Mouse (Mus musculus) layer of hippocampus, adult 2 months (tissue): ENCODE measurements around the gene Olfr211. TPM values are rescaled to one million over a fixed set of nuclear protein-coding genes. Genes with fewer than 3 reads are reported as not detected.
A peak's percentile ranks its signal among the peaks of the same experiment; 100 is the strongest.
"Not testable (repeated sequence)": the region's sequence is repeated elsewhere in the genome, so short reads cannot be mapped to it uniquely, and the experiment has no call there.

Experiments
- DNase-seq, 2 experiments: peaks; one replicate each; pipeline ENCODE4 v3.0.0; 2022; ENCODE audit warnings: low spot score in 2 of 2
- H3K27ac ChIP-seq: fragments of 200-600 bp; 2 replicates; pipeline ENCODE4 v1.8.1; 2022
- H3K4me3 ChIP-seq: fragments of 200-600 bp; 2 replicates; pipeline ENCODE4 v1.8.1; 2022; ENCODE audit warnings: mild to moderate bottlenecking
- CTCF ChIP-seq: fragments of 200-600 bp; conservative IDR thresholded peaks from 2 replicates; pipeline ENCODE4 v1.8.1; 2022; ENCODE audit warnings: antibody characterized with exemption, mild to moderate bottlenecking, moderate library complexity
- long read RNA-seq, 2 experiments: library from polyadenylated mRNA; stranded (forward); transcript quantifications; one replicate each; pipeline ENCODE4 v2.0.0; 2021; ENCODE audit warnings: borderline mapping rate in 2 of 2
- total RNA-seq, 2 experiments: library from RNA; stranded (reverse); gene quantifications; 2 replicates each; pipeline ENCODE4 v1.2.3; 2021

The Olfr211 gene
- not detected for total RNA-seq
- long read RNA-seq, experiment 1, result 0 reads
- long read RNA-seq, experiment 2, result 0 reads

DNA sequence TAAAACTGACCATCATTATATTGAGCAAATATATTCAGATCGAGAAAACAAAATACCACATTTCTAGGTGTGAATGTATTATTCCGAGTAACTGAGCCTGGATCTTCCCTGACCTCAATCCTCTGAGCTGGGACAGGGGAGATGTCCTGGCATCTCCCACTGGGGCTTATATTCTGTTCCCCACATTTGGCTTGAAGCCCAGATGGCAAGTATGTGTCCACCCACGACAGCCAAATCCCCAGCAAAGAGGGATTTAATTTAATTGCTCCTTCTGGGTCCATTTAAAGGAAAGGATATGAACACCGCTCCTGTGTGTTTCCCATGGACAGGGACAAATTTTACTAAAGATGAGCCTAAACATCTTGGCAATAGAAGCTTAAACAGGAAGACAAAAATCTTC is at the start of gene Olfr211:
TSS of gene Olfr211 (plus strand) at position 301 of the 400 bp plus-strand sequence.
- DNase-seq, result no peak
- TF ChIP-seq CTCF, result no peak

DNA sequence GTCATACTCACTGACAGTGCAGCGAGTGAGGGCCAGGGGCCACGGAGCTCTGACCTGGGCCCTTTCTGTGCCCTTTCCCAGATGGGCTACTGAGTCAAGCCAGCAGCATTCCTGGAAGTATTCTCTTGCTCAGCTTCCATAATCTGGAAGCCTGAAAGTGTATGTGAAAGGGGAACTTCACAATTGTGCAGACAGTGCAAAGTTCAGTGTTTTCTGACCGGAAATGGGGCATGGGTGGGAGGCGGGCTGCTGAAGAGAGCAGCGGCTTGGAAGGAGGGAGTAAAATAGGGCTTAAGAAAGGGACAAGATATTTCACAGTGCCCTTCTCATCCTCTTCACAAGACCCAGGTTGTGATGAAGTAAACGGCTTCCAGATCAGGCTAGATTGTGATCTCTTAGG is 49.4 kb upstream of the Olfr211 start:
- DNase-seq, result no peak
- Histone ChIP-seq H3K4me3 (no peak overlapping the region), H3K27ac (no peak overlapping the region)
- no peak for TF ChIP-seq CTCF

More for the DNA sequence above, at the start of gene Olfr211:
- Histone ChIP-seq H3K4me3 (no peak within 1 kb of the TSS), H3K27ac (no peak within 1 kb of the TSS)

DNA sequence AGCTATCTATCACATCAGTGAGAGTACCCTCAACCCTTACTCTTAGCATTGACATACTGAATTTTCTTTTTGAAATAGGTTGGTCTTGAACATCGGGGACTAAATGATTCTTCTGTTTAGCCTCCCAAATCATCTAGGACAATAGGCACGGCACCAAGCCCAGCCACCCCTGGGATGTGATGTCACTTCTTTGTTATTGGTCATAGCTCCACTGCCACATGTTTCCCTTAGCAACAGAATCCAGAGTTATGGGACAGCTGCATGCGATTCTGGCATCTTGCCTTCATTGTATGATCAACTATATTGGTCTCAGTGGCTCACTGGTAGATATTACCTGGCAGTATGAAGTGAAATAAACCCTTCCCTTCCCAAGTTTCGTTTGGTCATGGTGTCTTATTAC is 48.4 kb upstream of the Olfr211 start:
- no peak for TF ChIP-seq CTCF
- DNase-seq, result no peak
- H3K4me3 ChIP-seq, result no peak overlapping the region
- H3K27ac ChIP-seq, result no peak overlapping the region

DNA sequence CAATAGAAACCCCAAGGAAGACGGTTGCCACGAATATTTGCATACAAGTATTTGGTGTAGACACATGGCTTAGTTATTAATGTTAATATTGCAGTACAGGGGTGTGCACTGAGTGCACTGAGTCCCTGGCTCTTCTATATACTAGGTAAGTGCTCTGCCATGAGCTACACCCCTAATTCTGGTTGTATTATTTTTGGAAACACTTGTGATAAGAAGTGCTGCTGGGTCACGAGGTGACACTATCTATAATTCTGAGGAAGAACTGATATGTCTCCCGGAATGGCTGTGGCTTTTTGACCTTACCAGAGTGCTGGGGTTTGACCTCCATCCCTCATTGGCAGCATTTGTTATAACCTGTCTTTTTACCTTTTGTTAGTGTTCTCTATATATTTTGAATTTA is 48.0 kb upstream of the Olfr211 start:
- no peak for TF ChIP-seq CTCF
- no peak for DNase-seq
- Histone ChIP-seq H3K4me3 (no peak overlapping the region), H3K27ac (no peak overlapping the region)

DNA sequence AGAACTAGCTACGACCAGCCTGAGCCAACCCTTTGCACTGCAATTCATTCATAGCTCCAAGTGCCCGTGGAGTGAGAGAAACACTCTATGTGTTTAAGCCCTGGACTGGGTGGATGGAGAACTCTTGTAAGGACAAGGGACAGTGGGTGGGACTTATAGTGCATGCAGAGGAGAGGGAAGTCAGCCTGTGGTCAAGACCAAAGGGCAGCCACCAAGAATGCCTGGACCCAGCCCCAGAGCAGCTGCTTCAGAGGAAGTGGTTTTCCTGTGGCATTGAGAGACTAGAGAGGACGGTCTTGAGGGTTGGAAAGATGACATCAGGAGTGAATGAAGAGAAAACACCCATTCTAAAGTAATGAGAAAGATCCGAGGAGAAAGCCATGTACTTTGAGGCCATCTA is 33.1 kb upstream of the Olfr211 start:
- Histone ChIP-seq H3K27ac (no peak overlapping the region), H3K4me3 (no peak overlapping the region)
- TF ChIP-seq CTCF, result no peak
- DNase-seq, result no peak

DNA sequence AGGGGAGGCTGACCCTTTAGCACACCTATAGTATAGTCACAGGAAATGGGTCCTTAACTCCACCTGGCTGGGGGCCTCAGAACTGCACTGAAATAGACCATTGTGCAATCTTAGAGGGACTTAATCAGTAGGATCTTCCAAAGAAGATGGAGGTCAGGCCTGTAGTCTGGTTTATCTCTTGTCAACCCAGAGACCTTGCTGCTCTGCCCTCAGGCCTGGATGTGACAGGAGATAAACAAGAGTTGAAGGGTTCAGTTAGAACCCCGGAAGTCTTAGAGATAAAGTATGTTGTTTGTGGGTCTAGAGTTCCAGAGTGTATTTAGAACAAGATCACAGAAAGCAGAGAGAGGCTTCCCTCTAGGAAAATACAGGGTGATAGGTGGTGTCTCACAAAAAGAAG is 32.4 kb upstream of the Olfr211 start:
- DNase-seq, result no peak
- H3K4me3 ChIP-seq, result no peak overlapping the region
- no peak overlapping the region for H3K27ac ChIP-seq
- no peak for TF ChIP-seq CTCF

DNA sequence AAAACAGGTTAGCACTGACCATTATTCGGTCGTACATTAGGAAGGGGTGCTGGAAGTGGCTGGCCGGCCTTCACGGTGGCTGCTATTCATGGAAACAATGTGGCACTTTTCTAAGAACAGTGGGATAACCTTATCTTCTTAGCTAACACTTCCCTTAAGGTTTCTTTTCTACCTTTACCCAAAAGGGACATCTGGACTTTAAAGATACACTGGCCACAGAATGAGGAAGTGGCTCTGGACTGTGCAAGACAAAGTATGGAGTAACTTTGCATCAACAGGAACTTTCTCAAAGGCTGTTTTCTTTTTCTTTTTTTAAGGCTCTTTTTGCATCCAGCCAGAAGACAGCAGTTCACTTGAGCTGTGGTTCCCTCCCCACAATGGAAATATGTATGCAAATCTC is 30.2 kb upstream of the Olfr211 start:
- no peak for DNase-seq
- TF ChIP-seq CTCF, result no peak
- no peak overlapping the region for H3K27ac ChIP-seq

DNA sequence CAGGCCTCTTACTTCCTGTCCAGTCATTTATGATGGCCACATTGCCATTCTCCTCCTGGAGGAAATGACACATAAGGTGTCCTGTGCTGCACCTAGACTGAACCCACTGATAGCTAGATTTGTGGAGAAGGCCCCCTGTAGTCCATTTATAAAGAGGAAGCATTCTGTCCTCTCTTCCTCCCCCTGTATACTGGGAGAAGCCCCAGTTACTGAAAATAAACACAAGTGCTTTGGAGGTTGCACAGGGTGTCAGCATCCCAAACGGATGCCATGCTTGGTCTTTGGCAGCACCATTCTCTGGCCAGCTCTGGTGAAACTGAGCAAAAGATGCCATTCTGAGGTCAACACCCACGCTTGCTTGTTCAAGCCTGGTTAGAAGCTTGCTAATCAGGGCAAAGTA is 29.7 kb upstream of the Olfr211 start:
- no peak for TF ChIP-seq CTCF
- H3K4me3 ChIP-seq, result no peak overlapping the region
- no peak for DNase-seq

More for the DNA sequence above, 30.2 kb upstream of the Olfr211 start:
- no peak overlapping the region for H3K4me3 ChIP-seq

DNA sequence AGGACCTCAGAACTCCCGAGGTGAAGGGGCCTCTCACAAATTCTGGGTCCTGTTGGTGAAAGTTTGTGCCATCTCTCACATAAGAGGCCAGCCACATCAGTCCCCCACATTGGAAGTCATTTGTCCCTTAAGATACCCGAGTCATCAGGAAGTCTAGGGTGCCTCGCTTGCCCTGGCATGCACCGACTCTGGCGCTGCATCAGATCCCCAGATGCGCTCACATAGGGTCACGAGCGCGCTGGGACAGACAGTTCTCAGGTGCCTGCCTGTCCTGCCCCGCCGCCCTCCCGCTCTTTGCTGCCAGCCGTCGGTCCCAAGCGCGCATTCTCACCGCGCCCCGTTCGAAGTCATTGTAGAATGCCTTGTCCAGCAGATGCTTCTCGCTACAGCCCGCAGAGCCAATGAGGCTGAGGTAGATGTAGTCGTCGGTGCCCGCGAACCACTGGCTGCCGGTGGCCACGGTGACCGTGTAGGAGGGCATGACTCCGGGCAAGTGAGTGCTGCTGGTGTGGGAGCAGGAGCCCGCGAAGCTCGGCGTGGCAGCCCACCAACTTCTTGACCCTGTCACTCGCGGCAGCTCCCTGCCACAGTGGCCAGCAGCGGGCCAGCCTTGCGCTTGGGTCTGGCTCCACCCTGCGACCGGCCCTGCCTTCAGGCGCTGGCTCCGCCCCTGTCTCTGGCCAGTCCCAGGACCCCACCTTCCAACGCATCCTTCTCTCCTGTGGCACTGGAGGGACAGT is 28.2 kb upstream of the Olfr211 start, which contains the start of gene Alox5:
TSS of gene Alox5 (minus strand) at position 635 of the 740 bp plus-strand sequence.
- H3K4me3 ChIP-seq, result peak within 1 kb of the TSS; percentile 18; the same call in 1 of the 2 replicates
- DNase-seq, result no peak

More for the DNA sequence above, 29.7 kb upstream of the Olfr211 start:
- no peak overlapping the region for H3K27ac ChIP-seq

DNA sequence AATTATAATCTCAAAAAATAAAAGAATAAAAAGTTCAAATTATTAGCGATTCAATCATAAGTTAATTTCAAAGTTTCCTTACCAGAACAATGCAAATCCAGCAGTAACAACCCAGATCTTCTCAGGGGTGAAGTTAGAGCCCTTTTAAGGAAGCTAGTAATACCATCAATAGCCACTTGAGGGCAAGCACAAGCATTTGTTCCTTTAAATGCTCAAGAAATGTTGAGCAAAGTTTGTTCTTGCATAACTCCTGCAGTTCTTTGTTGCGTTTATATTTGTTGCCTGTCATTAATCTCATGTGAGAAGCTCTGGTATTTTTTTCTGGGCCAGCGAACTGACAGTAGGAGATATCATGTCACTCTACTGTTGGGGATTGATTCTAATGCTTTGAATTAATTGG is 20.8 kb upstream of the Olfr211 start:
- no peak overlapping the region for H3K27ac ChIP-seq
- TF ChIP-seq CTCF, result peak; percentile 82
- no peak for DNase-seq
- H3K4me3 ChIP-seq, result no peak overlapping the region

More for the DNA sequence above, 28.2 kb upstream of the Olfr211 start, which contains the start of gene Alox5:
- H3K27ac ChIP-seq, result no peak within 1 kb of the TSS
- TF ChIP-seq CTCF, result no peak

DNA sequence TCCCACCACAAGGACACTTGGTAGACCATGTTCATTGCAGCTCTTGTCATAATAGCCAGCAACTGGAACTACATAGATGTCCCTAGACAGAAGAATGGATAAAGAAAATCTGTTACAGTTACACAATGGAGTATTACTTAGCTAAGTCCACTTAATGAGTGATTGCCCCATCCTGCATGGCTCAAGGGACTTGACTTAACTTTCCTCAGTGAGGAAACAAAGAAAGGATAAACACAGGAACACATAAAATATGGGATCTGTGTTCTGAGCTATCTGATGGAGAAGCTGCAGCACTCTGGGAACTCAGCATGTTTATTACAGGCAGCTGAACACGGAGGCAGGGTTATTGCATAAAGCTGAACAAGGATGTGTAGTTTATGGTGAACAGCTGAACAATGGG is 3.8 kb upstream of the Olfr211 start:
- no peak overlapping the region for H3K4me3 ChIP-seq
- no peak for DNase-seq

DNA sequence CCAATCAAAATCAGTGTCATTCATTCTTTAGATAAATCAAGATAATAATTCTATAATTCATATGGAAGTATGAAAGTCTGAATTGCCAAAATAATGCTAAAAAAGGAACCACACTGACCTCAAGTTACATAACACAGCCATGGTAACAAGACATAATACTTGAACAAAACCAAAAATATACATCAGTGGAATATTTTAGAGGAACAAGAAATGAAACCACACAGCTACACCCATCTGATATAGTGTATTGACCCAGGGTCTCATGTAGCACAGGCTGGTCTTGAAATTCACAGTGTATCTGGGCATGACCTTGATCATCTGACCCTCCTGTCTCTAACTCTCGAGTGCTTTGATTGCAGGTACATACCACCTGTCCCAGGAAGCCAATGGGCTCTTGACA is 2.1 kb upstream of the Olfr211 start:
- Histone ChIP-seq H3K27ac (no peak overlapping the region), H3K4me3 (no peak overlapping the region)
- no peak for DNase-seq
- TF ChIP-seq CTCF, result no peak

More for the DNA sequence above, 3.8 kb upstream of the Olfr211 start:
- no peak overlapping the region for H3K27ac ChIP-seq
- TF ChIP-seq CTCF, result no peak

DNA sequence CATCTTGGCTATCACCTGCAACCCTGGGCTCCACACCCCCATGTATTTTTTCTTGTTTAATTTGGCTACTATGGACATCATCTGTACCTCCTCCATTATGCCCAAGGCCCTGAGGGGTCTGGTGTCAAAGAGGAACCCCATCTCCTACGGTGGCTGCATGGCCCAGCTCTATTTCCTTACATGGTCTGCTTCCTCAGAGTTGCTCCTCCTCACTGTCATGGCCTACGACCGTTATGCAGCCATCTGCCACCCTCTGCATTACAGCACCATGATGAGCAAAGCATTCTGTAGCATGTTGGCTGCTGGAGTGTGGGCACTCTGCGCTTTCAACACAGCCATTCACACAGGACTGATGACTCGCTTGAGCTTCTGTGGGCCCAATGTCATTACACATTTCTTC is 4.9 kb downstream of the Olfr211 start:
- H3K4me3 ChIP-seq, result no peak overlapping the region
- no peak for DNase-seq
- H3K27ac ChIP-seq, result no peak overlapping the region
- no peak for TF ChIP-seq CTCF

DNA sequence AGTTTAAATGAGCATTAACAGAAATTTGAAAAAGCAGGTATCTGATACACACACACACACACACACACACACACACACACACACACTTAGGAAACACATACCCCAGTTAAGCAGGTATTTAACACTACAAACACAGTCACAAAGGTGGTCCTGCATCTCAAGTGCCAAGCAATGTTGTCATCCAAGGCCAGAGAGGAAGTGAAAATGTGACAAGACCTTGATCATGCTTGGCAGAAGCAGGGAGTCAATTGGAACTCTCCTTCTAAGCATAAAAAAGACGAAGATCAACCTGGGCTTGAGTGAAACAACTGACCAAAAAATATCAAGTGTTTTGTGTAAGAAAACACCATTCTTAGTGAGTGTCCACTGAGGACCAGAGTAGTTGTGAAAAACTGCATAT is 7.1 kb downstream of the Olfr211 start:
- no peak for DNase-seq
- Histone ChIP-seq H3K27ac (no peak overlapping the region), H3K4me3 (no peak overlapping the region)
- TF ChIP-seq CTCF, result no peak

DNA sequence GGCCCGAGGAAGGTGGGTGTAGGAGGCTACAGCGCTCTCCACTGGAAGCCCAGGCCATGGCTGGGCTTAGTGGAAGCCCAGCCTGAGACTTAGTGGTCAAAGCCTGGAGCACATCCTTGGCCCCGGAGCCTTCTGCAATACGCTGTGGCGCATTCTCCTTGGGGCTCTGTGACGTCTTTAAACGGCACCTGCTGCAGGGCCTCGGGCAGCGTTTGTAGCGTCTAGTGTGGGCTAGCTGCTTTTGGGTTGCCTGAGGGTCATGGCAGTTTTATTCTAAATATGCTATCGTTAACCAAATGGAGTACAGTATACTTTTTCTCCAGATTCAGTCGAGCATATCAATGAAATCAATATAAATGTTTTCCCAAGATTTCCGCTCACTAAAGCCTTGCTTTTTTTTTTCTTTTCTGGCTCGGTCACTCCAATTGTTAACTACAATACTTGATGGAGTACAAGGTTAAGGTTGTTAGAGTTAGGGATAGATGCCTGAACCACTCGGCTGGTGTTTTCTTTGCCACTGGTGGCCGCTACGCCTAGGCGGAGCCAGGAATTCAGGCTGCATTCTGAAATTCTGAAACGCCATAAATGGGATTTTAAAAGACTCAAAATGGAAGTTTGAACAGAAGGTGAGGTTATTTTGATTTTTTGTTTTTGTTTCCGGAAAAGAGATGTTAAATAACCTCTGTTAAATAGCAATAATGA is 17.6 kb downstream of the Olfr211 start, which contains the start of gene Olfr212:
TSS of gene Olfr212 (plus strand) at position 215 of the 702 bp plus-strand sequence.
- not testable (repeated sequence) for DNase-seq, H3K4me3 ChIP-seq, H3K27ac ChIP-seq
